Mouse (Mus musculus): ENCODE data around the gene Gm21732. TPM values are rescaled to one million over a fixed set of nuclear protein-coding genes. Genes with fewer than 3 reads are reported as not detected.
"Not testable (repeated sequence)": the region's sequence is repeated elsewhere in the genome, so short reads cannot be mapped to it uniquely, and the experiment has no call there.

The Gm21732 gene
- polyA plus RNA-seq (2016; fragmentation: Nextera tagmentation; extraction: Ambion mirVana), result not detected in 2 replicates

DNA sequence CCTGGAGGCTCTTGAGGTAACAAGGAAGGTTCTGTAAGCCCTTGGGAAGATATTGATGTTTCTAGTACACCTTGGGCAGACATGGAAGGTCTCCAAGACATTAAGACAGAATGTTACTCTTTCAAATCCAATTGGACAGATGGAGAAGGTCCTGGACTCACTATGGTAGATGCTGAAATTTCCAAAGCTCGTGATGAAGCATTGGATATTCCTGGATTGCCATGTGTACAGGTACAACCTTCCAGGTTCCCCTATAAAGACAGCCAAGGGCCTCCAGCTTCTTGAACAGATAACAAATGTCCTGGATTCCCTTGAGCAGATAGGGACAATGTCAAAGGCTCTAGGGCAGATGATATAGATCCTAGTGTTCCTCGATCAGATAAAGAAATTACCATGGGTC, at the start of gene Gm21732:
TSS of gene Gm21732 (minus strand) at position 101 of the 400 bp plus-strand sequence.
- H3K36me3 ChIP-seq; H3K27ac ChIP-seq (ENCODE audit: poor library complexity, severe bottlenecking); H3K9me3 ChIP-seq (replicated peaks); ATAC-seq (ENCODE audit: insufficient number of reproducible peaks, low FRiP score); H3K27me3 ChIP-seq (replicated peaks); H3K9ac ChIP-seq; H3K4me1 ChIP-seq (replicated peaks); H3K4me3 ChIP-seq; H3K4me2 ChIP-seq: not testable (repeated sequence)
- WGBS, result no CpG with 5 or more reads among the region's 2 CpGs

Other genes starting within 250 kb of the Gm21732 start
- not detected in 2 replicates for gene Gm20897, start 73.5 kb downstream of the Gm21732 start, polyA plus RNA-seq (2016; fragmentation: Nextera tagmentation; extraction: Ambion mirVana)

Measured in heart, embryonic 12.5 days (tissue).